Mouse (Mus musculus): ENCODE data around the gene Stx5a. TPM values are rescaled to one million over a fixed set of nuclear protein-coding genes. Genes with fewer than 3 reads are reported as not detected.
"Not testable (repeated sequence)": the region's sequence is repeated elsewhere in the genome, so short reads cannot be mapped to it uniquely, and the experiment has no call there.

Stx5a gene
- polyA plus RNA-seq, 1 experiment: 100 TPM

GRCm38 (mm10) chr19:8724392-8724791, 16.8 kb upstream of the Stx5a start:
- TF ChIP-seq CTCF (IDR thresholded peaks at IDR 0.05; ENCODE audit: low read depth, low read length) (no peak), POLR2A (IDR thresholded peaks at IDR 0.05; ENCODE audit: borderline replicate concordance, low read depth, low read length) (no peak)
- Histone ChIP-seq H3K4me3 (ENCODE audit: insufficient read depth, low read length) (peak overlapping the region; percentile 80), H3K4me1 (ENCODE audit: control insufficient read depth, insufficient read depth, low read length) (peaks cover 9% of the 10 kb centered on the region), H3K27ac (ENCODE audit: insufficient read depth, low read depth, low read length) (peak overlapping the region; percentile 72)

- peak overlapping the region; percentile 80 for H3K4me3 ChIP-seq (ENCODE audit: insufficient read depth, low read length)
- H3K4me1 ChIP-seq (ENCODE audit: control insufficient read depth, insufficient read depth, low read length): peaks cover 9% of the 10 kb centered on the region
- 0 out of 2 replicates have a peak overlapping the region, but pooled peaks have one; percentile 8 for H3K27ac ChIP-seq (ENCODE audit: insufficient read depth, low read depth, low read length)
- TF ChIP-seq POLR2A (IDR thresholded peaks at IDR 0.05; ENCODE audit: borderline replicate concordance, low read depth, low read length) (no peak), CTCF (IDR thresholded peaks at IDR 0.05; ENCODE audit: low read depth, low read length) (no peak)
Measured at GRCm38 (mm10) chr19:8725081-8725613, 16.1 kb upstream of the Stx5a start.

GRCm38 (mm10) chr19:8726609-8727390, 14.4 kb upstream of the Stx5a start:
- Histone ChIP-seq H3K27ac (ENCODE audit: insufficient read depth, low read depth, low read length) (no peak overlapping the region), H3K4me3 (ENCODE audit: insufficient read depth, low read length) (no peak overlapping the region), H3K4me1 (ENCODE audit: control insufficient read depth, insufficient read depth, low read length) (peaks cover 4% of the 10 kb centered on the region)
- no peak for TF ChIP-seq POLR2A (IDR thresholded peaks at IDR 0.05; ENCODE audit: borderline replicate concordance, low read depth, low read length)
- no peak for TF ChIP-seq CTCF (IDR thresholded peaks at IDR 0.05; ENCODE audit: low read depth, low read length)

- no peak overlapping the region for H3K27ac ChIP-seq (ENCODE audit: insufficient read depth, low read depth, low read length)
- no peak overlapping the region for H3K4me3 ChIP-seq (ENCODE audit: insufficient read depth, low read length)
- TF ChIP-seq POLR2A (IDR thresholded peaks at IDR 0.05; ENCODE audit: borderline replicate concordance, low read depth, low read length) (no peak), CTCF (IDR thresholded peaks at IDR 0.05; ENCODE audit: low read depth, low read length) (no peak)
- peaks cover 4% of the 10 kb centered on the region for H3K4me1 ChIP-seq (ENCODE audit: control insufficient read depth, insufficient read depth, low read length)
Measured at GRCm38 (mm10) chr19:8727495-8728114, 13.6 kb upstream of the Stx5a start.

- not testable (repeated sequence) for H3K4me3 ChIP-seq (ENCODE audit: insufficient read depth, low read length); H3K4me1 ChIP-seq (ENCODE audit: control insufficient read depth, insufficient read depth, low read length); H3K27ac ChIP-seq (ENCODE audit: insufficient read depth, low read depth, low read length)
Measured at GRCm38 (mm10) chr19:8728335-8729099, 12.7 kb upstream of the Stx5a start.

GRCm38 (mm10) chr19:8734334-8734733, 6.9 kb upstream of the Stx5a start:
- TF ChIP-seq CTCF (IDR thresholded peaks at IDR 0.05; ENCODE audit: low read depth, low read length) (no peak), POLR2A (IDR thresholded peaks at IDR 0.05; ENCODE audit: borderline replicate concordance, low read depth, low read length) (no peak)
- Histone ChIP-seq H3K4me3 (ENCODE audit: insufficient read depth, low read length) (no peak overlapping the region), H3K27ac (ENCODE audit: insufficient read depth, low read depth, low read length) (no peak overlapping the region), H3K4me1 (ENCODE audit: control insufficient read depth, insufficient read depth, low read length) (peaks cover 2% of the 10 kb centered on the region; the same call in 1 of the 2 replicates)

GRCm38 (mm10) chr19:8735389-8736159, 5.6 kb upstream of the Stx5a start, which contains the start of gene Wdr74:
Gene Wdr74, plus strand, starts transcription at chr19:8735827.
- TF ChIP-seq POLR2A (IDR thresholded peaks at IDR 0.05; ENCODE audit: borderline replicate concordance, low read depth, low read length) (peak; percentile 65; the same call in 1 of the 2 replicates), CTCF (IDR thresholded peaks at IDR 0.05; ENCODE audit: low read depth, low read length) (no peak)
- peak within 1 kb of the TSS; percentile 57 for H3K27ac ChIP-seq (ENCODE audit: insufficient read depth, low read depth, low read length)
- H3K4me1 ChIP-seq (ENCODE audit: control insufficient read depth, insufficient read depth, low read length): peaks cover 2% of the 10 kb centered on the region; the same call in 1 of the 2 replicates
- H3K4me3 ChIP-seq (ENCODE audit: insufficient read depth, low read length): peak within 1 kb of the TSS; percentile 96

GRCm38 (mm10) chr19:8736160-8736467, 5.1 kb upstream of the Stx5a start:
- no peak for TF ChIP-seq CTCF (IDR thresholded peaks at IDR 0.05; ENCODE audit: low read depth, low read length)
- TF ChIP-seq POLR2A (IDR thresholded peaks at IDR 0.05; ENCODE audit: borderline replicate concordance, low read depth, low read length): no peak
- Histone ChIP-seq H3K4me3 (ENCODE audit: insufficient read depth, low read length) (peak overlapping the region; percentile 96), H3K4me1 (ENCODE audit: control insufficient read depth, insufficient read depth, low read length) (peaks cover 7% of the 10 kb centered on the region), H3K27ac (ENCODE audit: insufficient read depth, low read depth, low read length) (peak overlapping the region; percentile 57)

GRCm38 (mm10) chr19:8738911-8739310, 2.3 kb upstream of the Stx5a start:
- H3K4me3 ChIP-seq (ENCODE audit: insufficient read depth, low read length): no peak overlapping the region
- H3K27ac ChIP-seq (ENCODE audit: insufficient read depth, low read depth, low read length): no peak overlapping the region
- TF ChIP-seq POLR2A (IDR thresholded peaks at IDR 0.05; ENCODE audit: borderline replicate concordance, low read depth, low read length): no peak
- no peak for TF ChIP-seq CTCF (IDR thresholded peaks at IDR 0.05; ENCODE audit: low read depth, low read length)
- peaks cover 16% of the 10 kb centered on the region for H3K4me1 ChIP-seq (ENCODE audit: control insufficient read depth, insufficient read depth, low read length)
